Mouse (Mus musculus) bone marrow, adult 2 months (tissue): Measurements from ENCODE around the gene Ksr2.

Experiments
- CTCF ChIP-seq: fragments of 200-500 bp; IDR thresholded peaks from 2 replicates; pipeline ENCODE4 v1.5.1; 2011; ENCODE audit warnings: low read length, control low read depth; ENCODE audit not compliant: control insufficient read depth, insufficient read depth
- POLR2A ChIP-seq: fragments of 200-500 bp; IDR thresholded peaks from 2 replicates; pipeline ENCODE4 v1.6.1; 2011; ENCODE audit warnings: low read depth, mild to moderate bottlenecking, control low read depth, low read length, borderline replicate concordance; ENCODE audit not compliant: control insufficient read depth

GRCm38 (mm10) chr5:117417442-117417841, 3.6 kb downstream of the Ksr2 start:
- no peak for TF ChIP-seq POLR2A
- TF ChIP-seq CTCF = no peak
